Mouse (Mus musculus) testis, postnatal 10 days (tissue): Measurements from ENCODE around the gene Zfp867.

Experiments
- DNase-seq: peaks from one replicate; pipeline ENCODE4 v3.0.0; 2021; ENCODE audit warnings: low spot score

Gene Zfp867

DNA sequence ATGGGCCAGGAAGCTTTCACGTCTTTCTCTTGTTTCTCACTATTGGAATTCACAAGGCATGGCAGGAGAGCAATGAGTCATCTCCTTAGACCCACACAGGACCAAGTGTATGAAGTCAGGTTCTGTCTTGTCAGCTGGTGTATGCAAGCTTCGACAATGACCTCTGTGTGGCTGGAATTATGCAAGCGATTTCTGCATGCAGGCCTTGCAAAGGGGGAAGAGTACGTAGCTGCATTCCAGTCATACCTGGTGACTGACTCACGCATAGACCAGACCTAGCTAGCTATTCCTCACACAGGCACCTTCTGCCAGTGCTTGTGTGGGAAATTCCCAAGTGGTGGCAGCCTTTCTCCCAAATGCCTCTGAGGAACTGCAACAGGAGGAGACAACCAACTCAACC lies 13.3 kb downstream of the Zfp867 start:
- peak; percentile 41 for DNase-seq

DNA sequence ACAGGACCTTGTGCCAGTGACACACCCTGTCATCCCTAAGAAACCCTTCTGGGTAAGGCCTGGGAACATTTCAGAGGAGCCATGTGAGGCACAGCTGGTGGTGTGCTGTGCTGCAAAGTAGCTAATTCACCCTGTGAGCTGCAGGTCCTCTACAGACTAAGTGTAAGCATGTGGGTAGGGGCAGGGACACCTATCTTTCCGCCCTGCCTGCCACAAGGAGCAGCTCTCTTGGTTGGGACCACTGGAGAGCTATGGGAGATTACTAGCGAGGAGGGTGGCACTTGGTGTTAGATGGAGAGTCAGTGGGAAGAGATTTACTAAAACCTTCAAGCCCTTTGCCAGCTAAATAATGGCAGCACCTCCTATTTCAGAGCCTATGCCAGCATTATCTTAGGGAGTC lies 15.4 kb downstream of the Zfp867 start:
- peak; percentile 23 for DNase-seq

DNA sequence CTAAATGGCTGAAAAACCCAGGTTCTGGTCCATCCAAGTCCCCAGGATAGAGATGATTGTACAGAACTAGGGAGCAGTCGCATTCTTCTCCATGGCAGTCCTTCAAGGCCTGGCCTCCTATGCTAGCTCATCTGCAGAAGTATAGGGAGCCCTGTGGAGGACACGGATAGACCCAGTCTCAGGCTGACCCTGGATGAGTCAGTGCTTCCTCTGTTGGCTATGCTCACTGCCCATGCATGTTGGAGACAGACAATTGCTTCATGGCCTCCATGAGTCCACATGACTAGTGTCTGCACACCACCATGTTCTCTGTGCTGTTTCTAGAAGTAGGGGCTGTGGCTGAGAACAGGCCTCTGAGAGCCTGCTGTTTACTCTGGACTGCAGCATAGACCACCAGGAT lies 15.9 kb downstream of the Zfp867 start:
- peak; percentile 26 for DNase-seq

DNA sequence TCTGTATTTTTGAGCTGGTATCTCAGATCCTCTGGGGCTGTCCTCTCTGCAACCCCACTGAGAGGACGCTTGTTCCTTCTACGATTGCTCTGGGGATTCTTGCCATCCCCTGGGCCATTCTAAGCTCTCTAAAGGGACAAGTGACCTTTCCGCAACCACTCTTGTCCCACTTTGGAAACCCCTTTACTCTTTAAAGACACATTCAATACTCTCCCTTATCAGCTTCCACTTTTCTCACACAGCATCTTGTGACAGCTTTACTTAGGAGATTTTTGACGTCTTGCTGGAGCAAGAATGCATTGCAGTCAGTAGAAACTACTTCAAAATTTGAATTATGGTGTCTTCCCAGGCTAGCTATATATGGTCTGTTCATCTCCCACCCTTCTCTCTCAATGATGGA lies 21.2 kb downstream of the Zfp867 start, which contains the start of gene Snap47:
TSS of gene Snap47 (minus strand) at position 101 of the 400 bp plus-strand sequence.
- no peak for DNase-seq

DNA sequence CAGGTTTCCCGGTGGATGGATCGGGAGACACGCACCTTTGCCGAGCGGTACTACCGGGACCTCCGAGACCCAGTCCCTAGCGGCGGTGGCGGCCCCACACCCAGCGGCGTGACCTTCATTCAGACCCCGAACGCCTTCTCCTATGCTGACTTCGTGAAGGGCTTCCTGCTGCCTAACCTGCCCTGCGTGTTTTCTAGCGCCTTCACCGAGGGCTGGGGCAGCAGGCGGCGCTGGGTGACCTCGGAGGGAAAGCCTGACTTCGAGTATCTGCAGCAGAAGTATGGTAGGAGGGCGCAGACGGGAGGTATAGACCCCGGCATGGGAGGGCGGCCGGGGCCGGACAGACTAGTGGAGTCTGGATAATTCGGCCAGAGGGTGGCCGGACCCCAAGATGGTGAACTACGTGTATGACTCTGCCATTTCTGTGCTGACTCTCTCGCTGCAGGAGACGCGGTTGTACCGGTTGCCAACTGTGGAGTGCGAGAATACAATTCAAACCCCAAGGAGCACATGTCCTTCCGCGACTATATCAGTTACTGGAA lies 22.0 kb downstream of the Zfp867 start:
- peak; percentile 68 for DNase-seq

DNA sequence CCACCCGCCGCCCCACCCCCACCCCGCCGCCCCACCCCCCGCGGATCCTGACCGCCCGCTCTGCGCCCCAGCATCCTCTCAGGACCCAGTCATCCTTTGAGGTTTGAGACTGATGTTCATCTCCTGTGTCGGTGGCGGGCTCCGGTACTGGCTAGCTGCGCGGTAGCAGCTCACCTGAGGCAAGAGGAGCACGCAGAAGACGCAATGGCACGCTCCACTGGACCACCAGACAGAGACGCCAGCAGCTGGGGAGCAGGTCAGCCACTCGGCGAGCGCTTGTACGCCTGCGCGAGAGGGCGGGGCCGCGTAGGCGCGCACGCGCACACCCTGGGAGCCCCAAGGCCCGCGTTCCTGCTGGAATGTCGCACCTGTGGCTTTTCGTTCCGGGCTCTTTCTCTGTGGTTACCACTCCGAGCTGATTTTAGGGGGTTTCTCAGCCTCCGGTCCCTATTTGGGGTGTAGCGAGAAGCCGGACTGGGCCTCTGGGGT lies 22.5 kb downstream of the Zfp867 start, which contains the start of gene Jmjd4:
TSS of gene Jmjd4 (plus strand) at position 305 of the 489 bp plus-strand sequence.
- peak; percentile 94 for DNase-seq

DNA sequence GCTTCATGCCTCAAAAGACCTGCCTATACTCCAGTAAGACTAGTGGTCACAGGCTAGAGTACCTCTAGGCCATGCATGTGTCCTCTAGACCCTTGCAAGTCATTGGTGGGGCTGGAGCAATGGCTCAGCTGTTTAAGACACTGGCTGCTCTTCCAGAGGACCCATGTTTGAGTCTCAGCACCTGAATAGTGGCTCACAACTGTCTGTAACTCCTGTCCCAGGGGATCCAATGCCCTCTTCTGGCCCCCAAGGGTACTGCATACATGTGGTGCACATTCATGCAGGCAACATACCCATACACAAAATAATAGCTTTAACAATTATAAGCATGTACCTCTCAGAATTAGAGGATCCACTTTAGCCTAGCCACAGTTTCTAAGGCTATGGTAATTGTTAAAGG lies 29.2 kb downstream of the Zfp867 start:
- DNase-seq, result peak; percentile 46

DNA sequence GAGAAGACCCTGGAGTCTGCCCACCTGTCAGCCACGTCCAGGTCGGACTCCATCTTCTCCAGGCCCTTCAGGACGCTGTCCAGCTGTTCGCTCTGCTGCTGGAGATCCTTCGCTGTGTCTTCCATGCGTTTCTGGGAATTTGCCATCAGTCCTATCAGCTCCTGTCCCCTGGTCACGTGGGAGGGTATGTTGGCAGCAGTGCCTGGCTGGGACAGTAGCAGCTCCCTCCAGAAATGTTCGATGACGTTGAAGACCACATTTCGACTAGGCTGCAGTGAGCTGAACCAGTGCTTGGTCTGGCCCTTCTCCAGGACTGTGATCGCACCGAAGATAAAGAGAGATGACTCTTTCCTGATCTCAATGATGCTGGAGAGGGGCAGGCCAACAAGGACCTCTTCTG lies 34.3 kb downstream of the Zfp867 start:
- peak; percentile 61 for DNase-seq

DNA sequence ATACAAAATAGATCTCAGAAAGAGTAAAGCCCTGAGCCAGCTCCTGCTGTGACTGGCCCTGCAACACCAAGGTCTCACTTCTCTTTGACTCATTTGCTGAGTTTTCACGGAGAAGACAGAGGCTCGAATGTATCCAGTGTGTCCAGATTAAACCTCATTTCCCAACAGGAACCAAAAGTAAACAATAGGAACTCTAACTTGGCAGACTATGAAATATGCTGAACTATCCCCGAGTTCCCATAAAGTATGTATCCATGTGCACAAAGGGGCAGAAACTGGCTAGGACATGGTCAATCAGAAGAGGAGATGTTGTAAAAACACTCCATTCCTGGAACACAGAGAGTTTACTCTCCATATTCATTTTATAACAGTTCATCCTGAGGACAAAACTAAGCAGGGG lies 40.0 kb downstream of the Zfp867 start:
- DNase-seq, result no peak

DNA sequence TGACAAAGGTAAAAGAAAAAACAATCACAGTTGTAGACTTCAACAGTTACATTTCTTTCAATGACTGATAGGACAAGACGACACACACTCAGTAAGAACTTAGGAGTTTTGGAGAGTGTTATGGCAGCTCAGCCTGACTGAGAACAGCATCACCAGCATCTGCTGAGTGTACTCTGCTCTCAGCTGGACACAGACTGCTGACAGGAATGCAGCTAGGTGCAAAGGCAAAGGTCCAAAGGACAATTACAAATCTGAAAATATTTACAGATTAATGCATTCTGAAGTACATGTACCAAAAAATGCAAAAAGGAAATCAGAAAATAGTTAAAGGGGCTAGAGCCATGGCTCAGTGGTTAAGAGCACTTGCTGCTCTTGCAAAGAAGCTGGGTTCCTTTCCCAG lies 42.3 kb downstream of the Zfp867 start:
- no peak for DNase-seq

DNA sequence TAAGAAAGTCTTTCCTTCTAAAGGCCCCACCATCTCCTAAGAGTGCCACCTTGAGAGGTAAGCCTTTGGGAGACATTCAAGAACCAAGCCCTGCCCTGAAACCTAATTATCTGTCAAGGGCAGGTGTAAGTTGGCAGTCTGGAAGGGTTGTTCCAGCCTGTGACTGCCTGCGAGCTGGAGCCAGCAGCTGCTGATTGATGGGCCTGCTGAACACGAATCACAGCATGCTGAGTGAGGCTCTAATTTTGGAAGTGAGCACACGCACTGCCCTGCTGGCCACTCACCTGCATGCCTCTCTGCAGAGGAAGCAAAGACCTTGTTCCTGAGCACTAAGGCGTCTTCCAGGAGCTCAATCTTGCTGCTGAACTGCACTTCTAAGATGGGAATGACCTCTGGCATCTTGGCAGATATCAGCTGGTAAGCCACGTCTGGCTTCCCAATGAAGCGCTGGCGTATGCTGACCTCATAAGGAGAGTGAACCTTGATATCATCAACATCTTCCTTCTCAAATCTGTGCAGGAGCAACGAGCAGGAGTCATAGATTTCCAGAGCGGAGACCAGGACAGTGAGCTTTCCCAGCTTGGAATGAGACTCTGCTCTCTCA lies 44.1 kb downstream of the Zfp867 start:
- DNase-seq, result no peak

DNA sequence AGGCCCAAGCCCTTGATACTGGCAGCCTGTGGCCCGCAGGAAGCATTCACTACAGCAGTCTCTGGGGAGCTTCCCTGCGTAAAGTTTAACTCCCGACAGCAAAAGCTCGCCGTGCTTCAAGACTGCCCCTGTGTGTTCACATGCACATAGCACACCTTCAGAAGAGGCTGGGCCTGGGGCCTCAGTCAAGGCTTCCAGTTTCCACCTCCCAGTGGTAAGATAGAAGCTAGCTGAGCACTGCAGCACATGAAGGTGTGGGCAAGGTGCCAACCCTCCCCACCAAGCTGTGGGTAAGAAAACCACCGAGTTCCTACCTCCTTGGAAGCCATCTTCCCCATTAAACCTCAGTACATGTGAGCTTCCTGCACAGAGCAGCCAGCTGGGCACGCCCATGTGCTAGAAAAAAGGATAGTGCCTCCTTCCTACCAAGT lies 46.6 kb downstream of the Zfp867 start:
- DNase-seq, result peak; percentile 66

DNA sequence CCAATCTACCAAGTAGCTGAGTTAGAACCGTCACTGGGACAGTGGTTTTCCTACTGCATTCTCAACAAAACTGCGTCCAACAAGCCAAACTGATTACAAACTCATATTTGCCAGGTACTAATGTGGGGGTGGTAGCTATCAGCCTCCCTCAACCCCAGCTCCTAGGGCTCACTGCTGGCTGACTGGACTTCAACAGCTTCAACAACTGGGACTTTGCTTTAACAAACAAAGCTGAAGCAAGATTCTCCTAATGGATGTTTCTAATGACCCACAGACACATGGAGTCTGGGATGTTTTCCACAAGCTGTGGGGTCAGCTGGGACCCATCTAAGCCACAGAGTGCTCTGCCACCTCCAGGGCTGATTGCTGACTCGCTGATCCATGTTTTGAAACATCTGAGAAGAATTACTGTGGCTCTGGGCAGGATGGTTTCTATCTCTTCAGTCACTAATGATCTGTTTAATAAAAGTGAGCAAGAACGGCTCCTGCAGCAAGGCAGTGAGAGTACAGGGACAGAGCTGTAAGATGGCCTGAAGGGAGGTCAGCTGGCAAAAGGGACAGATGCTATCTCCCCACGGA lies 49.2 kb downstream of the Zfp867 start:
- no peak for DNase-seq

DNA sequence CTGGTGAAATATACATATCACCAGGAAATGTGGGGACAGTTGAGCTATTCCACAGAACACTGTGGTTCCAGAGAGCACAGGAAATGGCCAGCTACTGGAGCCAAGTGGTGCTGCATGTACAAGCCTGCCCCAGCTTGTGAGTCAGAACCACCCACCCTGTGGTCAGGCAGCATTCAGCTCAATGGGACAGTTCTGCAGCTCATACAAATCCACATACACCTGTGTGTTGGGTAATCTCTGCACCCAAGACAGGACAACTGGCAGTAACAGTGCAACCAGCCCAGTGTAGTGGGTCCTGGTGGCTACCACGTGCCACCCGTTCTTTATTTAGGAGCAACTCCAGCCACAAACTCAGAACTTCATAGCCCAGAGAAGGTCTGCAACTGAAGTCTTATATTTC lies 50.3 kb downstream of the Zfp867 start:
- no peak for DNase-seq

DNA sequence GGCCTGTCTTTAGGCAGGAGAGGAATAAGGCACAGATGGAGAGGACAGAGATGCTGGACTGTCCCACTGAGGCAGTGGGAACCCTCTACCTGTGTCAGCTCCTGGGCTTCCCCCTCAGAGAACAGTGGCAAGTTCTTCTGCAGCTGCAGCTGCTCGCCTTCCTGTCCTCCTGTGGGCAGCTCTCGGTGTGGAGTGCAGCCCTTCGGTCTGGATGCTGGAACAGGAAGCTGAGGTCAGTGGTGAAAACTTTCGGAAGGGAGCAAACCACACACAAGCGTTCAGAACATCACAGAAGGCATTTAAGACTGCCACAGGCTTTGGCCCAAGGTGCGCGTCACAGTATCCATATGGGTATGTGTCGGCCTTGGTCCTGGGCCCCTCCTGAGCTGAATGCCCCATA lies 50.8 kb downstream of the Zfp867 start:
- DNase-seq, result no peak

DNA sequence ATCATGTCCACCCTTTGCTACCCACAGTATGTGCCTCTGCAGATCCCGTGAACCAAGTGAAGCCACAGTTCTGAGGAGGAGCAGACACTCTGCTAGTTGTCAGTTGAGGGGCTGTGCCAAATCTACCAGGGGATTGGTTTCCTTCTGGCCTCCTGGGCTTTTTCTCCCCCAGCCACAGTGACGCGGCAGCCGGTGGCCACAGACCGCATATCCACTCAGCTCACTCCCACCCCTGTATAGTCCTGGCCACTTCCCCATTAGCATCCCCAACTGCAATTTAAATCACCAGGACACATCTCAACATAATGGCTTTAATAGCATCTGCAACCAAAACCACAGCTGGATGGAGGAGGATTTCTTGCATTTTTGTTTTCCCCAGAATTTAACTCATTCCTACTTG lies 53.6 kb downstream of the Zfp867 start:
- no peak for DNase-seq

DNA sequence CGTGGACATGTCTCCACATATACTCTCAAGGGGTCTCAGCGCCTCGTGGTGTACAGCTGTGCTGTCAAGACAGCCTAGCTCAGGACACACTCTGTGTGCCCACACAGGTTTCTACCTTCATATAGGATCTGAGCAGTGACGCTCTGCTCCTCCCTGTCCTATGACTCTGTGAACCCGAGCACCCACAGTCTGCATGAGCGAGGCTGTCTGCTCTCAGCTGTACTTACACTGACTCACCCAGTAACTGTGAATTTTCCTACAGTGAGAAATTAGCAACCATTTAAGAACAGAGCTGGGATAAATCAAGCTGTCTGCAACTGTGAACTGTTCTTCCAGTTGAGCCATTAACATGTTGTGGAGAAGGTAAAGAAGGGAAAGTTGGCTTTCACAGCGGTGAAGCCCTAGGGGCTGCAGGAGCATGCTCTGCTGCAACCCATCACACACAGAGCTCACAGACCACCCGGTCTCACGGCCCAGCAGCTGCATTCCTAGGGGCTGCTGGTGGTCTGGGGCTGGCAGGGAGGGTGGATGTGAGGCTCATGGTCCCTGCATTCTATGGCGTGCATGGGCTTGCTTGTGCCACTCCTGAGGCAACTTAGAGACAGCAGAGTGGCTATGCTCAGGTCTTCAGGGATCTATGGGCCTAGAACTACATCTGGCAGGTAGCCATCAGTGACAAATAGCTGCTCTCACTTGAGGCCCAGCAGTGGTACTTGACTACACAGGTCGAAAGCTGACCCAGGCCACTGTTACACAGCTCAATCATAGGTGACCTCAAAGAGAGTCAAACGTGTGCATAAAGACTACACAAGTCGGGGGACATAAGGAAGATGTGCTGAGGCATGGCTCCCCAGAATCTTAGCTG lies 59.0 kb downstream of the Zfp867 start:
- DNase-seq, result no peak

DNA sequence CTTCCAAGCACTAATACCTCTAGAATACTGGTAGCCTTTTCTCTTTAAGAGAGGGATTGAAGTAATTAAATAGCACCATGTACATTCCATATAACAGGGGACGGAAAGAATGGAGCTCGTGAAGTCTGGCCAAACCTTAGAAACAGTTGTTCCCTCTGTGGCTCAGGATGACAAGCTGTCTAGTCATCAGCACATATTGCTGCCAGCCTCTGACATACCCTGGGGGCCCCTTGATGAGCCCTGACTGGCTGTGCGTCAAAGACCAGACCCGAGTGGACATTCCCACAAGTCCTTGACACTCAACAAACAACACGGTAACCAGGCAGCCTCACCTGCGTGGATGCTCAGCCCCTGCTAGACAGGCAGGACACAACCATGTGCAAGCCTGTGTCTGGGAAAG lies 60.2 kb downstream of the Zfp867 start:
- DNase-seq, result no peak
